Mouse (Mus musculus) embryo, embryonic 10.5 days (tissue): ENCODE measurements at regions not wholly inside any gene's neighbourhood (a gene's known extent, or its start where the extent isn't known, plus 50 kb on each side); places are given as distances from the start of the nearest gene placed in this dataset.
"Not testable (repeated sequence)": the region's sequence is repeated elsewhere in the genome, so short reads cannot be mapped to it uniquely, and the experiment has no call there.

Source experiments
- DNase-seq: peaks from one replicate; pipeline ENCODE4 v3.0.0-alpha.2; 2015; ENCODE audit warnings: low spot score

GRCm38 (mm10) chrX:94785983-94786382 lies 61.6 kb downstream of the Zxdb start:
- DNase-seq: no peak

- no peak for DNase-seq
Observed at GRCm38 (mm10) chrX:94788331-94788920, 64.1 kb downstream of the Zxdb start.

- DNase-seq: not testable (repeated sequence)
Observed at GRCm38 (mm10) chrX:94796845-94797244, 72.5 kb downstream of the Zxdb start.

DNA sequence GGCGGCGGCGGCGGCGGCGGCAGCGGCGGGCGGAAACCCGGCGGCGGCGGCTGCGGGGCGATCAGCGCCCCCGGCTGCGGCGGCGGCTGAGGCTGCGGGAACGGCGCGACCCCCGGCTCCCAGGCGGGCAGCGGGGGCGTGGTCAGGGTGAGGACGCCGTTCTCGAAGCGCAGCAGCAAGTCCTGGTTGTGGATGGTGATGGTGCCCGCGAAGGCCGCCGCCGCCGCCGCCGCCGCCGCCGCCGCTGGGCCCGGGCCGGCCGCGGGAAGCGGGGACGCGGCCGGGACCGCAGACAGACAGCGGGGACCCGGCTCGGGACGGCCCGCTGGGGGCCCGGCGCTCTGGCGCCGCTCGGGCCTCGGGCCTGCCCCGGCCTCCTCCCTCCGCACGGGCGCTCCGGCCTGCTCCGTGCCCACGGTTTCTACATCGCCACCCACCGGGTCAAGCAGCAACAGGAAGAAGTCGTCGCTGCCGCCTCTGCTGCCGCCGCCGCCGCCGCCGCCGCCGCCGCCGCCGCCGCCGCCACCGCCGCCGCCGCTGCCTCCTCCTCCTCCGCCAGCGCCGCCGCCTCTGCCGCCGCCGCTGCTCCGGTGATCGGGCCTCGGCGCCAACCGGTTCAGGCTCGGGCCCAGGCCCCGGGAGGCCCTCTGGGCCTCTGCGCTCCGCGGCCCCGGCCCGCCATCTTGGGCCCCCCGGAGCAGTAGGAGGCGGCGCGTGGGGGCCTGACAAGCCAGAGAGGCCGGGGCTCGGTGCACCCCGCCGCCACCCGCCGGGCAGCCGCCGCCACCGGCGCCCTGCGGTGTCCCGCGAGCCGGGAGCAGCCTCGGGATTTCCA lies 73.2 kb downstream of the Zxdb start:
- DNase-seq: not testable (repeated sequence)

DNA sequence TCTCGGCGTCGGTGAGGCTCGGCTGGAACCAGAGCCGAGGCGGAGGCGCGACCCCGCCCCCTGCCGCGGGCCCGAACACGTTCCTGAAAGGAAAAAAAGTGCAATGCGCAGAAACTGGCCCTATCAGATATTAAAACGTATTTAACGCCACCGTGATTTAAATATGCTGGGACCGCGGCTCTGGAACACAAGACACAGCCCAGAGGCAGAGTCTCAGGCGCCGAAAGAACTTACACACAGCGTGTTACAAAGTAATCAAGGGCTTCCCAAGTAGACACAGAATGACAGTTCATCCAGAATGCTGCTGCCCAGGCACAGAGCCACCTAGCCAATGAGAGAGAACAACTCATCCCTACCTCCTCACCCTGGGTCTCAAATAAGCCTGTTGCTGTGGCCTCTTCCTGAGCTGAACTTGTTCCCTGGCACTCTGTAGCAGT lies 73.8 kb downstream of the Zxdb start:
- not testable (repeated sequence) for DNase-seq

- not testable (repeated sequence) for DNase-seq
Observed at GRCm38 (mm10) chrX:94812760-94813159, 88.4 kb downstream of the Zxdb start.

GRCm38 (mm10) chrX:94827524-94827923 lies 103.2 kb downstream of the Zxdb start:
- not testable (repeated sequence) for DNase-seq

- DNase-seq: not testable (repeated sequence)
Observed at GRCm38 (mm10) chrX:94844110-94844779, 119.9 kb downstream of the Zxdb start.

- not testable (repeated sequence) for DNase-seq
Observed at GRCm38 (mm10) chrX:94849549-94849948, 125.2 kb downstream of the Zxdb start.

DNA sequence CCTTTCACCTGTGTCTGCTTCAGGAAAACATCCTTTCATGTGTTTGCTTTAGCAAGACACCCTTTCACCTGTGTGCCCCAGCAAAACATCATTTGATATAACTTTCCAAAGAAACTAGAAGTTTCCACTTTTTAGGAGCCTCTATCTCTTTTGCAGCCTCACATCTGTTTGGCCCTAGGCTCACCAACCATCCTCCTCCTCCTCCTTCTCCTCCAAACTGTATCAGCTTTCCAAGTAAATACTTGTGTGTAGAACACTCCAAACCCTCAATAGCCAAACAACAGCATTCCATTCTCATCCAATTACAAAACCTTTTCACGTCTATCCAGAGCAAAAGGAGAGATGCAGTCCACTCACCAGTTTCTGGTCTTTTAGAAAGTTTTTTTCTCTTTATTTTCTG lies 133.1 kb downstream of the Zxdb start:
- DNase-seq: no peak

DNA sequence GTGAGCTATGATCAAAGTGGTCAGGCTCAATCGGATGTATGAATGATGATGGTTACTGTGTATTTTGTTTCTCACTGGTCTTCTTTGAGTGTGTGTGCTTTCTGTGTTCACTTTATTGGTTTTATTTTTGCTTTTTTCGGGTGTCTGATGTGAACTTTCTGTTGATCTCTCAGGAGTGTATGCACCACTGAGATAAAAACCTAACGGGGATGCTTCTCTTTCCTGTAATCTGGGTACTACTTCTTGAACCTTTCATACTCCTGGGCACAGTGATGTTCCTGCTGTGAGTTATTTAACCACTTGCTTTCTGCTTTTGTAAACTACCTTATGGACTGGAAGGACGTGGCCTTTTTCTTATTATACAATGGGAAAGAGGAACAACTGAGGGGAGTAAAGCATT lies 133.6 kb downstream of the Zxdb start:
- no peak for DNase-seq

DNA sequence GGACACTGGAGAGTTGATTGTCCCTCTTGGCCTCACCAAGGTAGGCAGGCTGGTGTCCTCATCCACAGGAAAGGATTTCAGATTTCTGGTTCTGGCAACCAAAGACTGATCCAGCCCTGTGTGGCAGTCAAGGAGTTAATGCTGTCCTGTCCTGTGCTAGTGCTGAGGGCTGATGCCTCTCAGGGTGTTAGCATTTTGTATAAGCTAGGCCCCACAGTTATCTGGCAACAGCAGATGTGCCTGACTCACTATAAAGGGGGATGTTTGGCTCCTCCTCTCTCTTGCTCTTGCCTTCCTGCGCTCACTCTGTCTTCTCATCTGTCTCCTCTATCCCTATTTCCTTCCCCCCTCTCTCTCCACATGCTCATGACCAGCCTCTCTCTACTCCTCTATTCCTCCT lies 138.8 kb downstream of the Zxdb start:
- DNase-seq: no peak

GRCm38 (mm10) chrX:94865531-94866502 lies 141.4 kb downstream of the Zxdb start:
- DNase-seq: peak; percentile 91

DNA sequence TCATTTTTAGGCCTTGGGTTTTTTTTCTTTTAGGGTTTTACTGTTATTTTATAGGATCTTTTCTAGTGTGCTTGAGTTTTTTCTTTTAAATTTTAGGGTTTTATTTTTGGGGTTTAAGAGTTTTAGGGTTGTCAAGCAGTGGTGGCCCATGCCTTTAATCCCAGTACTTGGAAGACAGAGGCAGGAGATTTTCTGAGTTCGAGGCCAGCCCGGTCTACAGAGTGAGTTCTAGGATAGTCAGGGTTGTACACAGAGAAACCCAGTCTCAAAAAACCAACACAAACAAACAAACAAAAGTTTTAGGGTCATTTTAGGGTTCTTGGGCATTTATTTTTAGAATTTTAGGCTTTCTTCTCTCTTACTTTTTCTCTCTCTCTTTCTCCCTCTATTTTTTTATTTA lies 142.9 kb downstream of the Spin4 start:
- not testable (repeated sequence) for DNase-seq
